Mouse (Mus musculus) C2C12 (cell line): ENCODE measurements around the gene Rsrc1. TPM values are rescaled to one million over a fixed set of nuclear protein-coding genes. Genes with fewer than 3 reads are reported as not detected.

Source experiments
- H3K27me3 ChIP-seq: one replicate; pipeline ENCODE4 v1.6.1; 2011; ENCODE audit not compliant: control insufficient read depth, insufficient read depth, insufficient read length
- H3K36me3 ChIP-seq: one replicate; pipeline ENCODE4 v1.6.1; 2011; ENCODE audit not compliant: control insufficient read depth, insufficient read depth
- H3K4me3 ChIP-seq: one replicate; pipeline ENCODE4 v1.5.1; 2011; ENCODE audit warnings: mild to moderate bottlenecking, control low read depth; ENCODE audit not compliant: poor library complexity, insufficient read depth, severe bottlenecking
- H3K79me2 ChIP-seq: one replicate; pipeline ENCODE4 v1.6.1; 2011; ENCODE audit not compliant: control insufficient read depth, insufficient read depth
- H3K79me3 ChIP-seq: one replicate; pipeline ENCODE4 v1.6.1; 2011; ENCODE audit warnings: low read depth, control low read depth
- H3ac ChIP-seq: one replicate; pipeline ENCODE3; 2011; ENCODE audit warnings: low read depth; ENCODE audit not compliant: control insufficient read depth, insufficient read length
- CEBPB ChIP-seq: IDR thresholded peaks from one replicate; pipeline ENCODE4 v1.6.1; 2011; ENCODE audit warnings: low read depth, mild to moderate bottlenecking, control low read depth, moderate library complexity
- CTCF ChIP-seq: IDR thresholded peaks from one replicate; pipeline ENCODE4 v1.5.1; 2011; ENCODE audit not compliant: control insufficient read depth, insufficient read depth, insufficient read length
- FOSL1 ChIP-seq: IDR thresholded peaks from one replicate; pipeline ENCODE4 v1.8.0; 2011; ENCODE audit warnings: mild to moderate bottlenecking, low read length; ENCODE audit not compliant: poor library complexity, insufficient read depth, severe bottlenecking
- MAX ChIP-seq: IDR thresholded peaks from one replicate; pipeline ENCODE4 v1.6.1; 2011; ENCODE audit warnings: mild to moderate bottlenecking, control low read depth
- MYOD1 ChIP-seq: IDR thresholded peaks from one replicate; pipeline ENCODE4 v1.6.1; 2011; ENCODE audit warnings: low read depth; ENCODE audit not compliant: control insufficient read depth, insufficient read length
- MYOG ChIP-seq: IDR thresholded peaks from one replicate; pipeline ENCODE4 v1.6.1; 2011; ENCODE audit not compliant: control insufficient read depth, insufficient read length; ENCODE audit errors: extremely low read depth
- USF1 ChIP-seq: IDR thresholded peaks from one replicate; pipeline ENCODE4 v1.6.1; 2011; ENCODE audit warnings: low read depth, mild to moderate bottlenecking, control low read depth, moderate library complexity
- polyA plus RNA-seq: library from polyadenylated mRNA; unstranded; fragments of >200 nt; fragmentation: generic; extraction: Trizol; gene quantifications from one replicate; pipeline ENCODE4 v1.2.1, GENCODE M21; 2012; ENCODE audit warnings: missing spikeins

Rsrc1 gene
- polyA plus RNA-seq, 1 experiment: 15.9 TPM

DNA sequence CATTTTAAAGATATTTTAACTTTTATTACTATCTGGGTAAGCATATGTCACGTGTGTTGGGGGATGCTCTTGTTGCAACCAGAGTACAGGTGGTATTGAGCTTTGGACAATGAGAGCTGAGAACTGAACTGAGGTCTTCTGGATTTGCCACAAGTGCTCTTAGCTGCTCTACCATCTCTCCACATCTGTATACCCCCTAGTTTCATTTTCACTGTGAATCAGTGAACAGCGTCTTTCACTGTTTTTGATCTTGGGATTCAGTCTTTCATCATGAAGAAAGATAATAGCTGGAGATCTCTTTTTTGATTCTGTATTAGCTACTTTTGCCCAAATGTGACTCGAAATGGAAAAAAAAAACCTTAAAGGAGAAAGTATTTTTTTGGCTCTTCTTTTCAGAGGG is 127.2 kb downstream of the Rsrc1 start:
- H3K79me2 ChIP-seq: no peaks in the 10 kb centered on the region
- TF ChIP-seq MAX (no peak), CTCF (no peak), FOSL1 (no peak), USF1 (no peak), MYOD1 (no peak), MYOG (no peak), CEBPB (no peak)
- H3K79me3 ChIP-seq: no peaks in the 10 kb centered on the region
- no peak overlapping the region for H3ac ChIP-seq
- H3K27me3 ChIP-seq: no peaks in the 10 kb centered on the region
- peaks cover 3% of the 10 kb centered on the region for H3K36me3 ChIP-seq
- no peak overlapping the region for H3K4me3 ChIP-seq

GRCm38 (mm10) chr3:67116317-67116716 is 135.1 kb downstream of the Rsrc1 start:
- Histone ChIP-seq H3K36me3 (no peaks in the 10 kb centered on the region), H3ac (no peak overlapping the region), H3K4me3 (no peak overlapping the region), H3K27me3 (no peaks in the 10 kb centered on the region), H3K79me2 (no peaks in the 10 kb centered on the region), H3K79me3 (no peaks in the 10 kb centered on the region)
- no peak for TF ChIP-seq MYOG
- no peak for TF ChIP-seq MYOD1
- no peak for TF ChIP-seq CTCF
- no peak for TF ChIP-seq USF1
- TF ChIP-seq MAX: no peak
- no peak for TF ChIP-seq FOSL1

- Histone ChIP-seq H3K36me3 (no peaks in the 10 kb centered on the region), H3K4me3 (no peak overlapping the region), H3ac (no peak overlapping the region), H3K79me3 (no peaks in the 10 kb centered on the region), H3K79me2 (no peaks in the 10 kb centered on the region), H3K27me3 (no peaks in the 10 kb centered on the region)
- TF ChIP-seq MYOG (no peak), CEBPB (no peak), MYOD1 (no peak), MAX (no peak), FOSL1 (no peak), CTCF (no peak), USF1 (no peak)
These were observed 151.3 kb downstream of the Rsrc1 start for GRCm38 (mm10) chr3:67132521-67132920.

- H3K4me3 ChIP-seq: no peak overlapping the region
- H3K79me3 ChIP-seq: no peaks in the 10 kb centered on the region
- TF ChIP-seq MYOG (no peak), CEBPB (no peak), FOSL1 (no peak), USF1 (no peak), CTCF (no peak), MYOD1 (no peak), MAX (no peak)
These were observed 154.7 kb downstream of the Rsrc1 start for GRCm38 (mm10) chr3:67135749-67136375.

DNA sequence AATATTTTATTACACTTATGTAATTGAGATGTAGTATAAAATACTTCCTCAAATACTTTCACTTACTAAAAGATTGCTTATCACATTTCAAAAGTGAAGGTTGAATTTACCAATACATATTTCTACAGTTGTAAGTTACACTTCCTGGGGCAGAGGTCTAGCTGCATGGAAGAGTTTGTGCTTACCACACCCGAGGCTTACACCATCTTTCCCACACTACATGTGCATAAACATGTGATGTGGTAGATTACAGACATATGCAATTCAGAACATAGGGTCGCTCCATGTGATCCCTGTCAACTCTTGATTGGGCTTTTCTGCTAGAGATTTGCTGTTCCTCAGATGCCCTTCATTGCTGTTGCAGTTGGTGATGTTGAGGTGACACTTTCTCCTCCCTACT is 163.8 kb downstream of the Rsrc1 start:
- H3K36me3 ChIP-seq: no peaks in the 10 kb centered on the region
- H3K4me3 ChIP-seq: no peak overlapping the region
- no peaks in the 10 kb centered on the region for H3K27me3 ChIP-seq
- H3K79me2 ChIP-seq: no peaks in the 10 kb centered on the region
- no peak for TF ChIP-seq CTCF
- TF ChIP-seq USF1: no peak
- no peak for TF ChIP-seq CEBPB
- no peak for TF ChIP-seq MAX
- TF ChIP-seq MYOG: no peak
- no peak for TF ChIP-seq FOSL1
- TF ChIP-seq MYOD1: no peak
- no peaks in the 10 kb centered on the region for H3K79me3 ChIP-seq
- no peak overlapping the region for H3ac ChIP-seq

More at GRCm38 (mm10) chr3:67135749-67136375, 154.7 kb downstream of the Rsrc1 start:
- Histone ChIP-seq H3K36me3 (no peaks in the 10 kb centered on the region), H3K79me2 (no peaks in the 10 kb centered on the region), H3K27me3 (no peaks in the 10 kb centered on the region), H3ac (no peak overlapping the region)

DNA sequence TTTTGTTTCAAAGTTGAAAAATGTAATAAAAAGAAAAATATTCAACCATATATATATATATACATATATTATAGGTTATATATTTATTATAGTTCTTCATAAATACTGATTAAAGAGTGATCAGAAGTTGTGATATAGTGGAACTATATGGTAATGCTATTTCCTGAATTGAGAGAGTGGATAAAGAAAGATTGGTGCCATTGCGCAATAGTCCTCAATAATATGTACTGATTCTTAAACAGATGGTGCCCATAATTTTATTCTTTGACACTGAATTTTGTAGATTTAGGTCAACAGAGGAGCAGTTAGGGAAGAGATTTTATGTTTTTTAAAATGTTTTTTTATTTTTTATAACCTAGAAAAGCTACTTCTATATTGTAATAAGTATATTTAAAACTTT is 165.1 kb downstream of the Rsrc1 start:
- no peaks in the 10 kb centered on the region for H3K79me3 ChIP-seq
- H3K79me2 ChIP-seq: no peaks in the 10 kb centered on the region
- H3K36me3 ChIP-seq: no peaks in the 10 kb centered on the region
- TF ChIP-seq MAX: no peak
- peak; percentile 88 for TF ChIP-seq CEBPB
- H3K4me3 ChIP-seq: no peak overlapping the region
- no peak overlapping the region for H3ac ChIP-seq
- H3K27me3 ChIP-seq: no peaks in the 10 kb centered on the region

DNA sequence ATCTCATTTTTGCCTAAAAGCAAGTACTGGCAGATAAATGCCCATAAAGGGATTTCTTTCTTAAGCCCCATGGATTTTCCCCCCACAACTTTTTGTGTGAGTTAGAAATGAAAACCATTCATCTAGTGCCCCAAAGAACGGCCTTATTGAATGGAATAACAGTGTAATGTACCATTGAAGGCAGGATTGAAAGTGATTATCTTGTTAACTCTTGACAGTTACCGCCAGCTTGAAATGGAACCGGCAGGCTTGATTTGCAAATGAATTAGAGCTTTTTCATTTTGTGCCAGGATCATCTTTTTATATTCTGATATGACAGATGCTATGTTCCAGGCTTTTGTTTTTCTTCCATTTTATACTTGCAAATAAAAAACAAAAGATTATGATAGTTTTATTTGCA is 166.1 kb downstream of the Rsrc1 start:
- Histone ChIP-seq H3K36me3 (no peaks in the 10 kb centered on the region), H3K79me3 (no peaks in the 10 kb centered on the region), H3K4me3 (no peak overlapping the region), H3ac (no peak overlapping the region), H3K79me2 (no peaks in the 10 kb centered on the region), H3K27me3 (no peaks in the 10 kb centered on the region)
- TF ChIP-seq CTCF (no peak), CEBPB (no peak), MAX (no peak), USF1 (no peak), FOSL1 (no peak)
